Mouse (Mus musculus) heart, postnatal 0 days (tissue): ENCODE measurements around the gene Cutal. TPM values are rescaled to one million over a fixed set of nuclear protein-coding genes. Genes with fewer than 3 reads are reported as not detected.

Experiments
- ATAC-seq: fragments of 200-750 bp; cut with Nextera tagmentation; 2 replicates; pipeline ENCODE4 v1.8.0; 2017; ENCODE audit warnings: low read depth, moderate number of reproducible peaks, moderate library complexity; ENCODE audit not compliant: insufficient read depth
- DNase-seq: peaks from one replicate; pipeline ENCODE4 v3.0.0-alpha.2; 2016; ENCODE audit warnings: low spot score
- H3K27ac ChIP-seq: fragments of 300-500 bp; sonication (generic); 2 replicates; pipeline ENCODE4 v1.5.1; 2014; ENCODE audit warnings: low read depth, mild to moderate bottlenecking
- H3K27me3 ChIP-seq: fragments of 300-500 bp; sonication (generic); 2 replicates; pipeline ENCODE4 v1.6.1; 2014; ENCODE audit warnings: low read length, mixed read lengths; ENCODE audit not compliant: control insufficient read depth, insufficient read depth
- H3K36me3 ChIP-seq: fragments of 300-500 bp; sonication (generic); replicated peaks from 2 replicates; pipeline ENCODE4 v1.6.1; 2014; ENCODE audit warnings: low read length, mixed read lengths; ENCODE audit not compliant: control insufficient read depth, insufficient read depth
- H3K4me1 ChIP-seq: fragments of 300-500 bp; sonication (generic); 2 replicates; pipeline ENCODE4 v1.6.1; 2014; ENCODE audit warnings: antibody characterized with exemption; ENCODE audit not compliant: control insufficient read depth, insufficient read depth
- H3K4me2 ChIP-seq: fragments of 300-500 bp; sonication (generic); 2 replicates; pipeline ENCODE4 v1.6.1; 2014; ENCODE audit warnings: low read depth, mild to moderate bottlenecking, low read length, moderate library complexity
- H3K4me3 ChIP-seq: fragments of 300-500 bp; sonication (generic); 2 replicates; pipeline ENCODE4 v1.5.1; 2014; ENCODE audit warnings: low read depth, low read length
- H3K9ac ChIP-seq: fragments of 300-500 bp; sonication (generic); replicated peaks from 2 replicates; pipeline ENCODE4 v1.6.1; 2014; ENCODE audit warnings: low read depth, low read length, mixed read lengths
- H3K9me3 ChIP-seq: fragments of 300-500 bp; sonication (generic); replicated peaks from 2 replicates; pipeline ENCODE4 v1.6.1; 2016; ENCODE audit warnings: low read length; ENCODE audit not compliant: control insufficient read depth
- CTCF ChIP-seq: IDR thresholded peaks from 2 replicates; pipeline ENCODE4 v1.5.1; 2016; ENCODE audit warnings: antibody characterized with exemption, control low read depth, low read depth
- EP300 ChIP-seq: IDR thresholded peaks from 2 replicates; pipeline ENCODE4 v1.6.1; 2016; ENCODE audit warnings: antibody characterized with exemption, low read depth
- WGBS: fragments of 180-500 bp; shearing (Covaris S2); extraction: QIAGEN DNeasy Blood & Tissue Kit; methylation state at CpG from one replicate; pipeline ENCODE4 v1.1.7; 2014; 5-methylcytosine and 5-hydroxymethylcytosine counted together
- polyA plus RNA-seq: library from polyadenylated mRNA; unstranded; fragments of >200 nt; fragmentation: Nextera tagmentation; extraction: Ambion mirVana; gene quantifications from 2 replicates; pipeline ENCODE4 v1.2.1, GENCODE M21; 2015
- total RNA-seq: library from RNA; depleted of rRNA; stranded (reverse); fragments of >200 nt; gene quantifications from 2 replicates; pipeline ENCODE4 v1.2.3, GENCODE M21; 2014; ENCODE audit warnings: low replicate concordance

Gene Cutal
- total and polyA plus RNA-seq, 2 experiments from 2014 or later: 0.19 to 0.25 TPM

DNA sequence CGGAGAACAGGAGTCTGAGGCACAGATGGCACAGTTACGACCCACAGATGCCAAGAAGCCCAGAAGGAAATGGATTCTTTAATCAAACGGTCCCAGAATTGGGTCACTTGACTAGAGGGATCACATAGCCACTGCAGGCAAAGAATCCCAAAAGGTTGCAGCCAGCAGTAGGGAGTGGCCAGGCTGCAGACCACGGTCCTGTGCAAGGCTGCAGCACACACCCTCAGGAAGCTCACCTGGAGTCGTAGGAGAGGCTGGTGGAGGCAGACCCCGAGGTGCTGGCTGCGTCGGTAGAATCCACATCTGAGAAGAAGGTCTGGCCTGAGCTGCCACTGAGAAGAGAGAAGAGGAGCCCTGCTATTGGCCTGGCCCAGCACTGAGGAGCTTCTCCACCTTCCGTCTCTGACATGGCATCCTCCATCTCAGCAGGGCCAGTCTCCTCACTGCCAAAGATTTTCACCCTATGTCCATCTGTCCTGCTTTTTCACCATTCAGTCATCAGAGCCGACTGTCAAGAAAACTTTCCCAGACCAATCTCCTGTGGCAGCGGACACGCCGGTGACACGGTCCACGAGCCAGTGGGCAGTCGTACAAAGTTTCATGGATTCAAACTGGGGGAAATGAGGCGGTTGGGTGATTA, 22.7 kb downstream of the Cutal start:
- Histone ChIP-seq H3K36me3 (no peaks in the 10 kb centered on the region; the same call in 1 of the 2 replicates), H3K9me3 (no peaks in the 10 kb centered on the region), H3K4me3 (no peak overlapping the region), H3K27me3 (no peaks in the 10 kb centered on the region), H3K4me2 (no peak overlapping the region), H3K9ac (no peak overlapping the region), H3K4me1 (no peaks in the 10 kb centered on the region), H3K27ac (no peak overlapping the region)
- no peak for TF ChIP-seq CTCF
- no peak for TF ChIP-seq EP300
- DNase-seq: no peak
- 76% methylated on average over 17 of the region's 17 CpGs for WGBS
- ATAC-seq: no peak

DNA sequence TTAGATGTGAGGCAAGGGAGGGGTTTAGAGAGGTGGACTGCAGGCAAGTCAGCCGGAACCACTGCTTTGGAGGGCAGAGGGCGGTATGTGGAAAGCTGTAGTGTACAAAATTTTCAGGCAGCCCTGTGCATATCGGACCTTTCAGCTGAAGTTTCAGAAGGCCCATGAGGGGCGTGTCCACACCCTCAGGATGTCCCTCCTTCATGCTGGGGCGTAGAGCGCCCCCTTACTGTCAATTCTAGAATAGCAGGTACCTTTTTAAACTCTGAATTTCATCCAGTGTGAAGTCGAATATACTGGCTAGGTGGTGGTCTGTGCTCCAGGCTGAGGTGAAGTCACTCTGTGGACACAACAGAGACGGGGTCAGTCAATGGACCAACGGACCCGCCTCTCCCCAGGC, 23.6 kb downstream of the Cutal start:
- DNase-seq (no peak), ATAC-seq (no peak)
- Histone ChIP-seq H3K36me3 (no peaks in the 10 kb centered on the region; the same call in 1 of the 2 replicates), H3K4me3 (no peak overlapping the region), H3K27ac (no peak overlapping the region), H3K9ac (no peak overlapping the region), H3K4me2 (no peak overlapping the region), H3K4me1 (peaks cover 3% of the 10 kb centered on the region; the same call in 1 of the 2 replicates), H3K27me3 (no peaks in the 10 kb centered on the region), H3K9me3 (no peaks in the 10 kb centered on the region)
- TF ChIP-seq CTCF: peak; percentile 45; the same call in 1 of the 2 replicates
- no peak for TF ChIP-seq EP300
- 30% methylated on average over 10 of the region's 10 CpGs for WGBS

DNA sequence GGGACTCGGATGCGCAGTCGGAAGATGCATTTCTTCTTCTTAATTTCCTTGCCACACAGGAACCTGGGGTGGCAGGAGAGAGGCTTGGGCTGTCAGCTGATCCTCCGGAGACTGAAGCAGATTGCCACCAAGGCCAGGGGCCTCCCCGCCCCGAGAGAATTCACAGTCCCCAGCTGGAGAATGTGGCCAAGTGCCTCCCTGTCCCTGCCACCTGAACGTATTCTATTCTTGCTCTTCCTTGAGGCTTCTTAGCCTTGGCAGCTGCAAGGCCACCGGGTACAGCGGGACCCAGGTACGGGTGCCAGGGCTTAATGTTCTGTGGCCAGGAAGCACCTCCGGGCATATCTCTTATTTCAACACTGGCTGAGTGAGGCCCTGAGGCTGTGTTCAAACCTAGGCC, 25.5 kb downstream of the Cutal start:
- no peak for ATAC-seq
- 79% methylated on average over 11 of the region's 11 CpGs for WGBS

DNA sequence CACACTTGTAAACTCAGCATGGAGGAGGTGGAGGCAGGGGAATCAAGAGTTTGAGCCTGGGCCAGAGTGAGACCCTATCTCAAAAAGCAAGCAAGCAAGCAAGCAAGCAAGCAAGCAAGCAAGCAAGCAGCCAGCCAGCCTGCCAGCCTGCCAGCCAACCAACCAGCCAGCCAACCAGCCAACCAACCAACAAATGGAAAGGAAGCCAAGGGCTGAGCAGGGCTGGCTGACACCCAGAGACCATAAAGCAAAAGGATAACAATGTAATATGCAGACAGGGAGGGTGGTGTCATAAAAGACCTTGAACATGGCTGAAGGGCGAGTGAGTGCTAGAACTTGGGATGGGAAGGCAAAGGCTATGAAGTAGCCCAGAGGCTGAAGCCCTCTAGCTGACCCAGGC, 26.2 kb downstream of the Cutal start:
- no peaks in the 10 kb centered on the region; the same call in 1 of the 2 replicates for H3K36me3 ChIP-seq
- H3K4me2 ChIP-seq: no peak overlapping the region
- H3K27me3 ChIP-seq: no peaks in the 10 kb centered on the region
- no peak overlapping the region for H3K9ac ChIP-seq
- WGBS: 92% methylated on average over 1 of the region's 1 CpGs
- ATAC-seq (no peak), DNase-seq (no peak)
- no peak overlapping the region for H3K4me3 ChIP-seq
- H3K9me3 ChIP-seq: no peaks in the 10 kb centered on the region
- H3K4me1 ChIP-seq: peaks cover 11% of the 10 kb centered on the region; the same call in 1 of the 2 replicates
- H3K27ac ChIP-seq: no peak overlapping the region
- no peak for TF ChIP-seq CTCF
- no peak for TF ChIP-seq EP300

More for the DNA sequence above, 25.5 kb downstream of the Cutal start:
- no peaks in the 10 kb centered on the region for H3K9me3 ChIP-seq
- no peak overlapping the region for H3K27ac ChIP-seq
- no peak for DNase-seq
- H3K27me3 ChIP-seq: no peaks in the 10 kb centered on the region
- H3K4me3 ChIP-seq: no peak overlapping the region
- H3K4me1 ChIP-seq: peaks cover 11% of the 10 kb centered on the region; the same call in 1 of the 2 replicates
- H3K36me3 ChIP-seq: no peaks in the 10 kb centered on the region; the same call in 1 of the 2 replicates
- H3K9ac ChIP-seq: no peak overlapping the region
- H3K4me2 ChIP-seq: no peak overlapping the region
- TF ChIP-seq CTCF (no peak), EP300 (no peak)

DNA sequence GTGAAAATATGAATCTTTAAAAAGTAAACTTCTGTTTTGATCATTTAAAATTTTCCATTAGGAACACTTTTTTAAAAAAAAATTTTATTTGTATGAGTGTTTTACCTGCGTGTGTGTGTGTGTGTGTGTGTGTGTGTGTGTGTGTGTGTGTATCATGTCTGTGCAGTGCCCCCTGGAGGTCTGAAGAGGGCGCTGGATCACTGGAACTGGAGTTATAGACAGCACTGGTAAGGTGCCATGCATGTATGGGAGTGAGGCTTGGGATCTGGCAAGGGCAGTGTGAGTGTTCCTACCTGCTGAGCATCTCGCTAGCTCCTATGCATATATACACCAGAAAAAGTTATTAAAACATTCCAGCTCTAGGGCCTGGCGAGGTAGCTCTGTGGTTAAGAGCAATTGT, 27.5 kb downstream of the Cutal start:
- 83% methylated on average over 4 of the region's 4 CpGs for WGBS
- Histone ChIP-seq H3K27ac (no peak overlapping the region), H3K27me3 (no peaks in the 10 kb centered on the region), H3K4me1 (peaks cover 11% of the 10 kb centered on the region; the same call in 1 of the 2 replicates), H3K9me3 (no peaks in the 10 kb centered on the region), H3K4me2 (no peak overlapping the region), H3K4me3 (no peak overlapping the region), H3K9ac (no peak overlapping the region), H3K36me3 (no peaks in the 10 kb centered on the region; the same call in 1 of the 2 replicates)
- TF ChIP-seq CTCF: no peak
- TF ChIP-seq EP300: no peak
- DNase-seq: no peak
- ATAC-seq: no peak

DNA sequence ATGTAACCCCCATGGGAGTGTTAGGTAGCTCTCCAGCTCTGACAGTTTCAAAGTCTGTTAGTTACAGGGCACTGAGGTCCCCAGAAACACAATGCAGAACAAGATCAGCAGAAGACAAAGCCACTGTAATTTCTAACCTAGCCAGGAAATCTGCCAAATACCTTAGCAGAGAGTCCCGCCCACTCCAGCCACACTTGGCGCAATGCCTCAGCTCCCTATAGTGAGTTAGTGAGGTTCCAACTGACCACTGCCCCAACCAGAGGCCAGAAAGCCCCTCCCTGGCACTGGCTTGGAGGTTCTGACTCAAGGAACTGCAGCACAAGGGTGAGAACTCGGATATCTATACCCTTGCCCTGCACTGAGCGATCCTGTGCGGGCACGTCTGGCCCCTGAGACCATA, 28.5 kb downstream of the Cutal start:
- Histone ChIP-seq H3K9me3 (no peaks in the 10 kb centered on the region), H3K36me3 (no peaks in the 10 kb centered on the region; the same call in 1 of the 2 replicates), H3K4me2 (no peak overlapping the region), H3K4me3 (no peak overlapping the region), H3K27me3 (no peaks in the 10 kb centered on the region), H3K27ac (no peak overlapping the region), H3K4me1 (peaks cover 11% of the 10 kb centered on the region), H3K9ac (no peak overlapping the region)
- ATAC-seq: no peak
- no peak for DNase-seq
- WGBS: 69% methylated on average over 6 of the region's 6 CpGs
- TF ChIP-seq EP300 (no peak), CTCF (no peak)
